Mouse (Mus musculus): ENCODE results near the gene March6. TPM values are rescaled to one million over a fixed set of nuclear protein-coding genes. Genes with fewer than 3 reads are reported as not detected.

March6 gene
- total RNA-seq, 2 experiments from 2014 or later, result 186 to 194 TPM

GRCm38 (mm10) chr15:31539643-31540512, 9.0 kb upstream of the March6 start:
- DNase-seq (ENCODE audit: low spot score in 2 of 2), result no peak
- TF ChIP-seq CTCF (conservative IDR thresholded peaks at IDR 0.05), result no peak
- Histone ChIP-seq H3K27ac (0 out of 2 replicates have a peak overlapping the region, but pooled peaks have one; percentile 18), H3K4me3 (no peak overlapping the region)

GRCm38 (mm10) chr15:31538346-31538745, 7.5 kb upstream of the March6 start:
- Histone ChIP-seq H3K4me3 (no peak overlapping the region), H3K27ac (no peak overlapping the region)
- no peak for TF ChIP-seq CTCF (conservative IDR thresholded peaks at IDR 0.05)
- DNase-seq (ENCODE audit: low spot score in 2 of 2), result no peak

DNA sequence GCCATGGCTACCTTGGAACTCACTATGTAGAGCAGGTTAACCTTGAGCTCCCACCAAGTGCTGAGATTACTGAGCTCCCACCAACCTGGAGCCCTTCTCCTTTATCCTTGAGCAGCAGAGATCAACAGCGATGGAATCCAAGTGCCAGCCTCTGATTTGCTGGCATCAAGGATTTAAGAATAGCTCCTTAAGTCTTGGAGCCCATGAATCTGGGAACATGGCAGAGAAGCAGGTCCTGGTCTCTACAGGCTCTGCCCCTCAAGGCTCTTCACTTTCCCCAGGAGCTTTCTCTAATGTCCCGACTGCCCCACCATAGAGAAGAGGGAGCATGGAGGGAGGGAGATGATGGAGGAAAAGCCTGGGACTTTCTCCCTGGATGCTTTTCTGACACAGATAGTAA, 6.9 kb upstream of the March6 start:
- Histone ChIP-seq H3K27ac (no peak overlapping the region), H3K4me3 (no peak overlapping the region)
- TF ChIP-seq CTCF (conservative IDR thresholded peaks at IDR 0.05), result no peak
- DNase-seq (ENCODE audit: low spot score in 2 of 2), result no peak

DNA sequence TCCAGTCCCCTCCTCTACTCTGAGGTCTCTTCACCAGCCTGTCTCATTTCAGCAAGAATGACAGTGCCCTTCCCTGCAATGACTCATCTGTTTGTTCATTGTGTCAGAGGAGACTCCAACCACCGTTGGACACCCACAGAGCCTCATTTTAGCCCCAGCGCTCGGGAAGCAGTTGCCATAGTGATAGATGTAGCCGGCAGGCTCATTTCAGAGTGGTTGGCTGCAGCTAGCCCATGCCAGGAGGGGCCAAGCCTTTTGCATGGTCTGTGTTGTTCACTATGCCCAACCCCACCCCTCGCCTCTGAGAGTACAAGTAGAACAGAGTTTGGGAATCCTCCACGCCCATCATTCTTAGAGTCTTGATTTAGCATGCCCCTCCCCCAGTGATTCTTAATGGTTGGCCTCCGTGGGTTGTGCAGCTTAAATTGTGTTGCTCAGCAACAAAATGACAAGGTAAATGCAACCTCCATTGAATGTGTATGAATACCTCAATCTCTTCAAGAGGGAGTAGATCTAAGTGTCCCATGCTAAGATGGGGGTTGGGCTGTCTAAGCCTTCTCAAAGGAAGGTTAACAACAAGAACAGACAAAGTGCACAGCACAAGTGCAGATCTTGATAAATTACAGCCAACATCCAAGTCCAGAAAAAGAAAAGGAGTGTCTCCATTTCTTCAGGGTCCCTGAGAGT, 5.3 kb upstream of the March6 start:
- H3K27ac ChIP-seq, result peak overlapping the region; percentile 75
- TF ChIP-seq CTCF (conservative IDR thresholded peaks at IDR 0.05), result no peak
- peak overlapping the region; percentile 1; the same call in 1 of the 2 replicates for H3K4me3 ChIP-seq
- DNase-seq (ENCODE audit: low spot score in 2 of 2), result peak; percentile 56 to 73

- H3K27ac ChIP-seq, result peak overlapping the region; percentile 75
- no peak overlapping the region for H3K4me3 ChIP-seq
- DNase-seq (ENCODE audit: low spot score in 2 of 2), result no peak
- no peak for TF ChIP-seq CTCF (conservative IDR thresholded peaks at IDR 0.05)
These were observed 4.5 kb upstream of the March6 start for GRCm38 (mm10) chr15:31535259-31535855.

DNA sequence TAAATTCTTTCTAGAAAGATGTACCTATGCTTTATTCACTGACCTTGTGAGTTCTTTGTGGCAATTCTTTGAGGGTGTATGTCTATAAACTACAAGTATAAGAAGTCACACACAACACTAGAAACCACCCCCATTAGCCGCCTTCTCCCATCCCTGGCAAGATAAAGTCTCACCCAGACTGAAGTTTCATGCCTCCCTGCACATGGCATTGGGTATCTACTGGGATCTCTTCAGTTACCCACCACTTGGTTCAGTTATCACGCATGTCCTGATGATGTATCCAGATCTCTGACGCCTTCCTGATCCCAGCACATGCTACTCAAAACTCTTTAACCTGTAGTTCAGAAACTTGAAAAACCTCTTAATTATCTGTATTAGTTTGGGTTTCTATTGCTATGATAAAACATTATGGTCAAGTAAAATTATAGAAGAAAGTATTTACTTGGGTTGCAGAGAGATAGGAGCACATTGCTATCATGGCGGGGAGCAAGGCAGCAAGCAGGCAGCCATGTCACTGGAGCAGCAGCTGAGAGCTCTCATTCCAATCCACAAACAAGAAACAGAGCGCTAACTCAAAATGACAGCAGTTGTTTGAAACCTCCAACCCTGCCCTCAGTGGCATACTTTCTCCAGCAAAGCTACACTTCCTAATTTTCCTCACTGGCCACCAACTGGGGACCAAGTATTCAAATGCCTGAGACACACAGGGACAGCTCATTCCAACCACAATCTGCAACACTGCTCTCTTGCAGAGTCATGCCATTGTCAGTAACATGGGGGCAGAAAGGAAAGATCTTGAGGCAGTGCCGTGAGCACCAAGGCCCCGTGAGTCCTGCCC, 3.8 kb upstream of the March6 start:
- TF ChIP-seq CTCF (conservative IDR thresholded peaks at IDR 0.05), result no peak
- no peak for DNase-seq (ENCODE audit: low spot score in 2 of 2)
- no peak overlapping the region for H3K4me3 ChIP-seq
- H3K27ac ChIP-seq, result peak overlapping the region; percentile 75; the same call in 1 of the 2 replicates

- Histone ChIP-seq H3K27ac (no peak overlapping the region), H3K4me3 (no peak overlapping the region)
- no peak for DNase-seq (ENCODE audit: low spot score in 2 of 2)
- TF ChIP-seq CTCF (conservative IDR thresholded peaks at IDR 0.05), result no peak
These were observed 2.7 kb upstream of the March6 start for GRCm38 (mm10) chr15:31533529-31533928.

DNA sequence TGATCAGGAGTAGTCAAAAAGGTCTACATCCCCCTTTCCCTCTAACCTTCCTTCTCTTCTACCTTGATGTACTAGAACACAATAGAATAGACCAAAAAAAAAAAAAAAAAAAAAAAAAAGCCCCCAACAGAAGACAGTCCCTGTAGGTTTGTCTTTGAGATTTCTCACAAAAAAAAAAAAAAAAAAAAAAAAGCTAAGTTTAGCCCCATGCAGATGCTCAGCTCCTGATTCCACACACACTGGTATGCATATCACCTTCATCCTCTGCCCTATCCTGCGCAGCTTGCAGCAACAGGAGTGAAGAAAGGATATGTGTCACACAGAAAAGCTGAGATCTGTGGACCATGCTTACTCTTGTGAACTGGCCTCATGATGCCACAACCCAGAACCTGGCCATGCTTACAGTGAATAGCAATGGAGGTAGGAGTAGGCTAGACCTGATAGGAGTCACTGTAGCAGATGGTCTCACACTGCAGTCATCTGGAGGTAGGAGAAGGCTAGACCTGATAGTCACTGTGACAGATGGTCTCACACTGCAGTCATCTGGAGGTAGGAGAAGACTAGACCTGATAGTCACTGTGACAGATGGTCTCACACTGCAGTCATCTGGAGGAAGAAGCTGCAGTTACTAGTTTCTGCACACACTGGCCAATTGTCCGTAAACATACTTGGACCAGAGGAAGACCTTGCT, 1.6 kb upstream of the March6 start:
- DNase-seq (ENCODE audit: low spot score in 2 of 2), result no peak
- TF ChIP-seq CTCF (conservative IDR thresholded peaks at IDR 0.05), result no peak
- Histone ChIP-seq H3K4me3 (no peak overlapping the region), H3K27ac (peak overlapping the region; percentile 99; the same call in 1 of the 2 replicates)

GRCm38 (mm10) chr15:31531446-31532330, 835 bp upstream of the March6 start:
- peak overlapping the region; percentile 74 for H3K4me3 ChIP-seq
- TF ChIP-seq CTCF (conservative IDR thresholded peaks at IDR 0.05), result no peak
- H3K27ac ChIP-seq, result peak overlapping the region; percentile 99
- no peak for DNase-seq (ENCODE audit: low spot score in 2 of 2)

GRCm38 (mm10) chr15:31529811-31530658, 818 bp downstream of the March6 start:
- Histone ChIP-seq H3K27ac (peak overlapping the region; percentile 99), H3K4me3 (peak overlapping the region; percentile 74)
- no peak for DNase-seq (ENCODE audit: low spot score in 2 of 2)
- no peak for TF ChIP-seq CTCF (conservative IDR thresholded peaks at IDR 0.05)

All from layer of hippocampus, adult 2 months (tissue).